Mouse (Mus musculus) hindbrain, postnatal 0 days (tissue): ENCODE data around the gene Inpp5a. TPM values are rescaled to one million over a fixed set of nuclear protein-coding genes. Genes with fewer than 3 reads are reported as not detected.
A peak's percentile ranks its signal among the peaks of the same experiment; 100 is the strongest.

ENCODE experiments used
- ATAC-seq: fragments of 200-750 bp; cut with Nextera tagmentation; 2 replicates; pipeline ENCODE4 v1.8.0; 2017; ENCODE audit warnings: mild to moderate bottlenecking, moderate TSS enrichment, moderate library complexity
- DNase-seq: peaks from one replicate; pipeline ENCODE4 v3.0.0-alpha.2; 2015; ENCODE audit warnings: low spot score
- H3K27ac ChIP-seq: fragments of 300-500 bp; sonication (generic); 2 replicates; pipeline ENCODE4 v1.5.1; 2014; ENCODE audit warnings: mild to moderate bottlenecking
- H3K27me3 ChIP-seq: fragments of 300-500 bp; sonication (generic); 2 replicates; pipeline ENCODE4 v1.6.1; 2014; ENCODE audit warnings: low read length, mixed read lengths; ENCODE audit not compliant: insufficient read depth
- H3K36me3 ChIP-seq: fragments of 300-500 bp; sonication (generic); 2 replicates; pipeline ENCODE4 v1.6.1; 2014; ENCODE audit warnings: low read length, mixed read lengths; ENCODE audit not compliant: insufficient read depth
- H3K4me1 ChIP-seq: fragments of 300-500 bp; sonication (generic); 2 replicates; pipeline ENCODE4 v1.6.1; 2014; ENCODE audit warnings: antibody characterized with exemption, low read length, mixed read lengths; ENCODE audit not compliant: insufficient read depth
- H3K4me2 ChIP-seq: fragments of 300-500 bp; sonication (generic); 2 replicates; pipeline ENCODE4 v1.6.1; 2014; ENCODE audit warnings: low read depth, mild to moderate bottlenecking, low read length, moderate library complexity, mixed read lengths
- H3K4me3 ChIP-seq: fragments of 300-500 bp; sonication (generic); 2 replicates; pipeline ENCODE4 v1.5.1; 2014; ENCODE audit warnings: low read length
- H3K9ac ChIP-seq: fragments of 300-500 bp; sonication (generic); replicated peaks from 2 replicates; pipeline ENCODE4 v1.6.1; 2014; ENCODE audit warnings: mild to moderate bottlenecking, low read length, moderate library complexity, mixed read lengths
- H3K9me3 ChIP-seq: fragments of 300-500 bp; sonication (generic); 2 replicates; pipeline ENCODE4 v1.6.1; 2016; ENCODE audit warnings: low read length, mixed read lengths
- CTCF ChIP-seq: IDR thresholded peaks from 2 replicates; pipeline ENCODE4 v1.5.1; 2016; ENCODE audit warnings: antibody characterized with exemption, control low read depth, low read depth
- WGBS: fragments of 180-500 bp; shearing (Covaris S2); extraction: QIAGEN DNeasy Blood & Tissue Kit; methylation state at CpG from one replicate; pipeline ENCODE4 v1.1.7; 2014; 5-methylcytosine and 5-hydroxymethylcytosine counted together
- polyA plus RNA-seq: library from polyadenylated mRNA; unstranded; fragments of >200 nt; fragmentation: Nextera tagmentation; extraction: Ambion mirVana; gene quantifications from 2 replicates; pipeline ENCODE4 v1.2.1, GENCODE M21; 2015
- total RNA-seq: library from RNA; depleted of rRNA; stranded (reverse); fragments of >200 nt; gene quantifications from 2 replicates; pipeline ENCODE4 v1.2.3, GENCODE M21; 2014

Gene Inpp5a
- total and polyA plus RNA-seq, 2 experiments from 2014 or later = 16.6 to 23.6 TPM

- H3K4me1 ChIP-seq = peaks cover 5% of the 10 kb centered on the region
- no peak overlapping the region for H3K9ac ChIP-seq
- no peak overlapping the region for H3K4me2 ChIP-seq
- H3K27ac ChIP-seq = no peak overlapping the region
- no peaks in the 10 kb centered on the region for H3K36me3 ChIP-seq
- TF ChIP-seq CTCF = no peak
- H3K4me3 ChIP-seq = no peak overlapping the region
- ATAC-seq = no peak
- H3K27me3 ChIP-seq = peaks cover 3% of the 10 kb centered on the region; the same call in 1 of the 2 replicates
- no peak for DNase-seq
- WGBS = 61% methylated on average over 3 of the region's 3 CpGs
- H3K9me3 ChIP-seq = no peaks in the 10 kb centered on the region
Measured at GRCm38 (mm10) chr7:139550086-139550783, 161.3 kb downstream of the Inpp5a start.

DNA sequence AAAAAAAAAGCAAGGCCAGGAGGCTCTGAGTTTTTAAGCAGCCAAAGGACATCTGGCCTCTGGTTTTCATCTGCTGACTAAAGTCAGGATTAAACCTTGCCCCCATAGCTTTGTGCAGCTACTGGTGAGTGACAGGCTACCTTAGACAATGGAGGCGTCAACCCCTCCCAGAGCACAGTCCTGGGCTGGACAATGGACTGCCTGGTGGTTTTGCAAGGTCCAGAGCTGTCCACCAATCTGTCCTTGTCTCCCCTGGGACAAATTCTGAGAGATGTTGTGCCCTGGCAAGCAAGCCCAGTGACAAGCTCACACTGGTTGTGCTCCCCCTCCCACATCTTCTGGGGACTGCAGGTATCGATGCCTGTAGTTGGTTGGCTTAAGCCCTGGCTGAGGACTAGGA, 162.6 kb downstream of the Inpp5a start:
- DNase-seq = no peak
- Histone ChIP-seq H3K27ac (no peak overlapping the region), H3K4me1 (no peaks in the 10 kb centered on the region), H3K4me2 (no peak overlapping the region), H3K4me3 (no peak overlapping the region), H3K9ac (no peak overlapping the region), H3K9me3 (no peaks in the 10 kb centered on the region), H3K27me3 (peaks cover 3% of the 10 kb centered on the region; the same call in 1 of the 2 replicates), H3K36me3 (no peaks in the 10 kb centered on the region)
- no peak for TF ChIP-seq CTCF
- 53% methylated on average over 2 of the region's 2 CpGs for WGBS
- ATAC-seq = no peak

GRCm38 (mm10) chr7:139556331-139556730, 167.4 kb downstream of the Inpp5a start:
- Histone ChIP-seq H3K36me3 (peaks cover 8% of the 10 kb centered on the region; the same call in 1 of the 2 replicates), H3K4me1 (no peaks in the 10 kb centered on the region; the same call in 1 of the 2 replicates), H3K9me3 (no peaks in the 10 kb centered on the region), H3K27ac (no peak overlapping the region), H3K4me3 (no peak overlapping the region), H3K4me2 (no peak overlapping the region), H3K27me3 (no peaks in the 10 kb centered on the region; the same call in 1 of the 2 replicates), H3K9ac (0 out of 2 replicates have a peak overlapping the region, but pooled peaks have one; percentile 5)
- 34% methylated on average over 5 of the region's 5 CpGs for WGBS
- no peak for TF ChIP-seq CTCF
- ATAC-seq = peak; percentile 27; the same call in 1 of the 2 replicates
- DNase-seq = peak; percentile 22

GRCm38 (mm10) chr7:139556746-139557526, 168.0 kb downstream of the Inpp5a start:
- no peaks in the 10 kb centered on the region; the same call in 1 of the 2 replicates for H3K4me1 ChIP-seq
- H3K27ac ChIP-seq = no peak overlapping the region
- no peaks in the 10 kb centered on the region; the same call in 1 of the 2 replicates for H3K27me3 ChIP-seq
- ATAC-seq (no peak), DNase-seq (no peak)
- H3K36me3 ChIP-seq = peaks cover 8% of the 10 kb centered on the region; the same call in 1 of the 2 replicates
- WGBS = 48% methylated on average over 10 of the region's 10 CpGs
- no peak overlapping the region for H3K4me3 ChIP-seq
- H3K9ac ChIP-seq = 0 out of 2 replicates have a peak overlapping the region, but pooled peaks have one; percentile 5
- no peak overlapping the region for H3K4me2 ChIP-seq
- no peak for TF ChIP-seq CTCF
- no peaks in the 10 kb centered on the region for H3K9me3 ChIP-seq

- no peaks in the 10 kb centered on the region for H3K9me3 ChIP-seq
Measured at GRCm38 (mm10) chr7:139559659-139560058, 170.8 kb downstream of the Inpp5a start.

GRCm38 (mm10) chr7:139563425-139563824, 174.5 kb downstream of the Inpp5a start:
- WGBS = 72% methylated on average over 4 of the region's 4 CpGs
- no peak overlapping the region for H3K9ac ChIP-seq

More at GRCm38 (mm10) chr7:139559659-139560058, 170.8 kb downstream of the Inpp5a start:
- ATAC-seq (no peak), DNase-seq (no peak)
- Histone ChIP-seq H3K4me2 (no peak overlapping the region), H3K9ac (no peak overlapping the region), H3K4me1 (no peaks in the 10 kb centered on the region; the same call in 1 of the 2 replicates), H3K27ac (no peak overlapping the region), H3K36me3 (peaks cover 8% of the 10 kb centered on the region; the same call in 1 of the 2 replicates), H3K27me3 (peaks cover 4% of the 10 kb centered on the region; the same call in 1 of the 2 replicates), H3K4me3 (no peak overlapping the region)
- WGBS = 96% methylated on average over 10 of the region's 10 CpGs
- no peak for TF ChIP-seq CTCF

More at GRCm38 (mm10) chr7:139563425-139563824, 174.5 kb downstream of the Inpp5a start:
- Histone ChIP-seq H3K4me2 (no peak overlapping the region), H3K27me3 (peaks cover 4% of the 10 kb centered on the region; the same call in 1 of the 2 replicates), H3K27ac (no peak overlapping the region), H3K4me1 (no peaks in the 10 kb centered on the region), H3K9me3 (no peaks in the 10 kb centered on the region), H3K36me3 (peaks cover 8% of the 10 kb centered on the region; the same call in 1 of the 2 replicates), H3K4me3 (no peak overlapping the region)
- no peak for DNase-seq
- no peak for ATAC-seq
- TF ChIP-seq CTCF = no peak
